Mouse (Mus musculus) cortical plate, adult 2 months (tissue): ENCODE measurements at regions not wholly inside any gene's neighbourhood (a gene's known extent, or its start where the extent isn't known, plus 50 kb on each side); places are given as distances from the start of the nearest gene placed in this dataset.

ENCODE experiments used
- CTCF ChIP-seq: fragments of 200-500 bp; IDR thresholded peaks from 2 replicates; pipeline ENCODE4 v1.5.1; 2011; ENCODE audit warnings: mild to moderate bottlenecking, control low read depth, low read length; ENCODE audit not compliant: insufficient read depth; ENCODE audit errors: extremely low read depth
- POLR2A ChIP-seq: fragments of 200-500 bp; IDR thresholded peaks from 2 replicates; pipeline ENCODE4 v1.6.1; 2011; ENCODE audit warnings: mild to moderate bottlenecking, low read length, control low read depth; ENCODE audit not compliant: insufficient read depth; ENCODE audit errors: extremely low read depth

GRCm38 (mm10) chr1:78015999-78016398 lies 180.9 kb downstream of the Pax3 start:
- no peak for TF ChIP-seq POLR2A
- no peak for TF ChIP-seq CTCF
